Mouse (Mus musculus) liver, adult (tissue): Measurements from ENCODE around the gene Hmg20a.
A peak's percentile ranks its signal among the peaks of the same experiment; 100 is the strongest.

Source experiments
- GATA4 ChIP-seq: IDR thresholded peaks from 2 replicates; pipeline ENCODE4 v1.6.1; 2014; ENCODE audit warnings: mild to moderate bottlenecking, low read length; ENCODE audit not compliant: insufficient replicate concordance

The Hmg20a gene

GRCm38 (mm10) chr9:56417948-56418737, at the start of gene Hmg20a, which contains the start of gene Peak1:
Gene Hmg20a, plus strand, starts transcription at chr9:56418609.
Gene Peak1, minus strand, starts transcription at chr9:56418067.
- no peak for TF ChIP-seq GATA4

GRCm38 (mm10) chr9:56368814-56369213, 49.6 kb upstream of the Hmg20a start:
- no peak for TF ChIP-seq GATA4

GRCm38 (mm10) chr9:56370710-56371109, 47.7 kb upstream of the Hmg20a start:
- TF ChIP-seq GATA4, result no peak

- TF ChIP-seq GATA4, result no peak
Observed at GRCm38 (mm10) chr9:56374401-56374800, 44.0 kb upstream of the Hmg20a start.

GRCm38 (mm10) chr9:56382786-56383185, 35.6 kb upstream of the Hmg20a start:
- TF ChIP-seq GATA4, result no peak

- no peak for TF ChIP-seq GATA4
Observed at GRCm38 (mm10) chr9:56392857-56393256, 25.6 kb upstream of the Hmg20a start.

GRCm38 (mm10) chr9:56396306-56396705, 22.1 kb upstream of the Hmg20a start:
- no peak for TF ChIP-seq GATA4

GRCm38 (mm10) chr9:56404619-56405018, 13.8 kb upstream of the Hmg20a start:
- TF ChIP-seq GATA4, result peak; percentile 57; the same call in 1 of the 2 replicates

- TF ChIP-seq GATA4, result no peak
Observed at GRCm38 (mm10) chr9:56409928-56410327, 8.5 kb upstream of the Hmg20a start.

- TF ChIP-seq GATA4, result no peak
Observed at GRCm38 (mm10) chr9:56412716-56413115, 5.7 kb upstream of the Hmg20a start.

- no peak for TF ChIP-seq GATA4
Observed at GRCm38 (mm10) chr9:56414322-56414721, 4.1 kb upstream of the Hmg20a start.

- TF ChIP-seq GATA4, result no peak
Observed at GRCm38 (mm10) chr9:56415393-56415792, 3.0 kb upstream of the Hmg20a start.

GRCm38 (mm10) chr9:56415935-56416607, 2.3 kb upstream of the Hmg20a start:
- no peak for TF ChIP-seq GATA4

GRCm38 (mm10) chr9:56417415-56417947, 928 bp upstream of the Hmg20a start:
- TF ChIP-seq GATA4, result no peak

GRCm38 (mm10) chr9:56418738-56419239, 380 bp downstream of the Hmg20a start:
- no peak for TF ChIP-seq GATA4

GRCm38 (mm10) chr9:56420236-56420635, 1.8 kb downstream of the Hmg20a start:
- TF ChIP-seq GATA4, result no peak

GRCm38 (mm10) chr9:56420892-56421601, 2.6 kb downstream of the Hmg20a start:
- TF ChIP-seq GATA4, result no peak
